Mouse (Mus musculus) MEL (cell line): ENCODE measurements around the gene Macrod2. TPM values are rescaled to one million over a fixed set of nuclear protein-coding genes. Genes with fewer than 3 reads are reported as not detected.

Experiments used
- DNase-seq: peaks from one replicate; pipeline ENCODE4 v3.0.0; 2011; ENCODE audit warnings: low read depth, low spot score
- H3K27ac ChIP-seq: 2 replicates; pipeline ENCODE4 v1.5.1; 2012; ENCODE audit warnings: low read depth, mild to moderate bottlenecking, control low read depth, low read length, moderate library complexity; ENCODE audit not compliant: control insufficient read depth
- H3K27me3 ChIP-seq, 2 experiments: fragments of 150-350 bp in 1 of 2; sonication (generic) in 1 of 2; 2 replicates each; pipeline ENCODE4 v1.6.1; 2012; ENCODE audit warnings: low read length in 2 of 2, mild to moderate bottlenecking in 2 of 2, improper control_type of control experiment in 1 of 2, moderate library complexity in 1 of 2; ENCODE audit not compliant: insufficient read depth in 2 of 2, control insufficient read depth in 1 of 2
- H3K36me3 ChIP-seq, 2 experiments: 2 replicates each; pipeline ENCODE4 v1.6.1; 2012 to 2014; ENCODE audit warnings: low read length in 2 of 2, improper control_type of control experiment in 1 of 2, inconsistent platforms in 1 of 2, mild to moderate bottlenecking in 1 of 2; ENCODE audit not compliant: insufficient read depth in 2 of 2, control insufficient read depth in 1 of 2
- H3K4me1 ChIP-seq, 2 experiments: fragments of 150-350 bp in 1 of 2; sonication (generic) in 1 of 2; 2 replicates each; pipeline ENCODE4 v1.6.1; 2012; ENCODE audit warnings: low read length in 2 of 2, improper control_type of control experiment in 1 of 2, mild to moderate bottlenecking in 1 of 2; ENCODE audit not compliant: insufficient read depth in 2 of 2, control insufficient read depth in 1 of 2
- H3K4me3 ChIP-seq, 2 experiments: fragments of 150-350 bp in 1 of 2; sonication (generic) in 1 of 2; 2 replicates each; pipeline ENCODE4 v1.5.1; 2012; ENCODE audit warnings: low read depth in 2 of 2, low read length in 2 of 2, mild to moderate bottlenecking in 2 of 2, moderate library complexity in 2 of 2, control low read depth in 1 of 2, improper control_type of control experiment in 1 of 2; ENCODE audit not compliant: control insufficient read depth in 1 of 2, insufficient read depth in 1 of 2
- H3K79me2 ChIP-seq: 2 replicates; pipeline ENCODE4 v1.6.1; 2012; ENCODE audit warnings: mild to moderate bottlenecking, low read length, moderate library complexity; ENCODE audit not compliant: control insufficient read depth, poor library complexity, insufficient read depth
- H3K9ac ChIP-seq: 2 replicates; pipeline ENCODE4 v1.6.1; 2012; ENCODE audit warnings: low read depth, mild to moderate bottlenecking, control low read depth, low read length, moderate library complexity; ENCODE audit not compliant: control insufficient read depth, poor library complexity, severe bottlenecking
- H3K9me3 ChIP-seq: fragments of 150-350 bp; sonication (generic); replicated peaks from 2 replicates; pipeline ENCODE4 v1.6.1; 2012; ENCODE audit warnings: mild to moderate bottlenecking, low read length, improper control_type of control experiment, moderate library complexity; ENCODE audit not compliant: insufficient read depth
- BHLHE40 ChIP-seq: IDR thresholded peaks from 2 replicates; pipeline ENCODE4 v1.6.1; 2012; ENCODE audit warnings: low read depth, mild to moderate bottlenecking, inconsistent platforms, low read length, improper control_type of control experiment, borderline replicate concordance
- CHD1 ChIP-seq: IDR thresholded peaks from 2 replicates; pipeline ENCODE4 v1.6.1; 2012; ENCODE audit warnings: low read depth, mild to moderate bottlenecking, inconsistent platforms, low read length, improper control_type of control experiment
- CHD2 ChIP-seq: IDR thresholded peaks from 2 replicates; pipeline ENCODE4 v1.6.1; 2011; ENCODE audit warnings: low read length, improper control_type of control experiment
- E2F4 ChIP-seq: IDR thresholded peaks from 2 replicates; pipeline ENCODE4 v1.6.1; 2011; ENCODE audit warnings: low read depth, low read length, improper control_type of control experiment, borderline replicate concordance
- EP300 ChIP-seq, 2 experiments: IDR thresholded peaks; 2 replicates each; pipeline ENCODE4 v1.6.1; 2011; ENCODE audit warnings: improper control_type of control experiment in 2 of 2, low read length in 2 of 2, low read depth in 1 of 2, mild to moderate bottlenecking in 1 of 2
- ETS1 ChIP-seq: IDR thresholded peaks from 2 replicates; pipeline ENCODE4 v1.6.1; 2012; ENCODE audit warnings: low read depth, mild to moderate bottlenecking, inconsistent platforms, low read length, improper control_type of control experiment, moderate library complexity
- JUND ChIP-seq: IDR thresholded peaks from 2 replicates; pipeline ENCODE4 v1.6.1; 2011; ENCODE audit warnings: low read depth, mild to moderate bottlenecking, improper control_type of control experiment, low read length
- KAT2A ChIP-seq: conservative IDR thresholded peaks from 2 replicates; pipeline ENCODE4 v1.6.1; 2012; ENCODE audit warnings: low read depth, low read length, improper control_type of control experiment, inconsistent platforms
- MAZ ChIP-seq: IDR thresholded peaks from 2 replicates; pipeline ENCODE4 v1.6.1; 2012; ENCODE audit warnings: low read depth, mild to moderate bottlenecking, inconsistent platforms, low read length, improper control_type of control experiment
- MEF2A ChIP-seq: IDR thresholded peaks from 2 replicates; pipeline ENCODE4 v1.6.1; 2014; ENCODE audit warnings: low read depth, mild to moderate bottlenecking, inconsistent platforms, low read length, improper control_type of control experiment; ENCODE audit not compliant: poor library complexity, insufficient replicate concordance, severe bottlenecking; ENCODE audit errors: extremely low read depth
- MXI1 ChIP-seq: IDR thresholded peaks from 2 replicates; pipeline ENCODE4 v1.6.1; 2011; ENCODE audit warnings: mild to moderate bottlenecking, low read depth, low read length, improper control_type of control experiment
- MYB ChIP-seq: IDR thresholded peaks from 2 replicates; pipeline ENCODE4 v1.6.1; 2011; ENCODE audit warnings: mild to moderate bottlenecking, low read depth, low read length, improper control_type of control experiment
- MYC ChIP-seq: IDR thresholded peaks from 2 replicates; pipeline ENCODE4 v1.6.1; 2011; ENCODE audit warnings: low read depth, mild to moderate bottlenecking, low read length, improper control_type of control experiment, moderate library complexity
- NRF1 ChIP-seq: IDR thresholded peaks from 2 replicates; pipeline ENCODE4 v1.6.1; 2014; ENCODE audit warnings: low read depth, mild to moderate bottlenecking, inconsistent platforms, low read length, improper control_type of control experiment, moderate library complexity; ENCODE audit not compliant: poor library complexity, insufficient read depth, severe bottlenecking
- POLR2A ChIP-seq, 2 experiments: IDR thresholded peaks; 2 replicates each; pipeline ENCODE4 v1.6.1; 2011 to 2012; ENCODE audit warnings: low read length in 2 of 2, mild to moderate bottlenecking in 2 of 2, control low read depth in 1 of 2, improper control_type of control experiment in 1 of 2, low read depth in 1 of 2, moderate library complexity in 1 of 2; ENCODE audit not compliant: control insufficient read depth in 1 of 2, insufficient read depth in 1 of 2, poor library complexity in 1 of 2
- POLR2AphosphoS2 ChIP-seq: IDR thresholded peaks from 2 replicates; pipeline ENCODE4 v1.6.1; 2011; ENCODE audit warnings: low read length, improper control_type of control experiment
- RAD21 ChIP-seq: IDR thresholded peaks from 2 replicates; pipeline ENCODE4 v1.6.1; 2011; ENCODE audit warnings: mild to moderate bottlenecking, low read depth, low read length, improper control_type of control experiment
- SIN3A ChIP-seq: IDR thresholded peaks from 2 replicates; pipeline ENCODE4 v1.6.1; 2012; ENCODE audit warnings: low read length, improper control_type of control experiment, inconsistent platforms
- ZC3H11A ChIP-seq: IDR thresholded peaks from 2 replicates; pipeline ENCODE4 v1.6.1; 2012; ENCODE audit warnings: low read depth, mild to moderate bottlenecking, inconsistent platforms, low read length, improper control_type of control experiment
- ZKSCAN1 ChIP-seq: IDR thresholded peaks from 2 replicates; pipeline ENCODE4 v1.6.1; 2012; ENCODE audit warnings: low read depth, mild to moderate bottlenecking, inconsistent platforms, low read length, improper control_type of control experiment, moderate library complexity
- ZNF384 ChIP-seq: IDR thresholded peaks from 2 replicates; pipeline ENCODE4 v1.6.1; 2012; ENCODE audit warnings: low read depth, mild to moderate bottlenecking, inconsistent platforms, low read length, improper control_type of control experiment
- polyA plus RNA-seq, 2 experiments: library from polyadenylated mRNA; stranded (reverse) in 1 of 2; unstranded in 1 of 2; fragments of >175 nt in 1 of 2; fragments of >200 nt in 1 of 2; gene quantifications; 2 replicates each; pipeline versions ENCODE4 v1.2.1 to v1.2.4; 2012; ENCODE audit warnings: low replicate concordance in 2 of 2, low read depth in 1 of 2; ENCODE audit not compliant: insufficient read length in 2 of 2, insufficient read depth in 1 of 2, missing spikeins in 1 of 2
- total RNA-seq: library from RNA; depleted of rRNA; stranded (reverse); fragments of 300-350 nt; gene quantifications from 2 replicates; pipeline ENCODE4 v1.2.3, GENCODE M21; 2012

The Macrod2 gene
- total and polyA plus RNA-seq, 3 experiments: not detected

- TF ChIP-seq MYB (peak; percentile 87), KAT2A (no peak), MEF2A (no peak), ZC3H11A (no peak), RAD21 (no peak), ZNF384 (no peak), ZKSCAN1 (no peak), E2F4 (no peak), MYC (no peak), SIN3A (peak; percentile 83), BHLHE40 (0 out of 2 replicates have a peak, but pooled peaks have one; percentile 41), POLR2AphosphoS2 (0 out of 2 replicates have a peak, but pooled peaks have one; percentile 36), JUND (0 out of 2 replicates have a peak, but pooled peaks have one; percentile 50), MAZ (no peak), MXI1 (no peak)
These were observed 2004.4 kb downstream of the Macrod2 start (continued) for GRCm38 (mm10) chr2:142399490-142399889.

GRCm38 (mm10) chr2:142400781-142401180 is 2005.7 kb downstream of the Macrod2 start:
- H3K27ac ChIP-seq: peak overlapping the region; percentile 76
- no peaks in the 10 kb centered on the region for H3K79me2 ChIP-seq
- H3K9me3 ChIP-seq: no peaks in the 10 kb centered on the region
- H3K4me3 ChIP-seq: no peak overlapping the region; a peak in 1 of 4 replicates
- H3K4me1 ChIP-seq: peaks cover 32 to 40% of the 10 kb centered on the region in 2 experiments
- H3K27me3 ChIP-seq: no peaks in the 10 kb centered on the region
- H3K36me3 ChIP-seq: peaks cover 0 to 39% of the 10 kb centered on the region in 2 experiments; a peak in 2 of 4 replicates
- no peak for DNase-seq
- peak overlapping the region; percentile 43 for H3K9ac ChIP-seq
- TF ChIP-seq POLR2A (IDR thresholded peaks at IDR 0.05; ENCODE audit: control insufficient read depth in 1 of 2, insufficient read depth in 1 of 2, low read depth in 1 of 2, low read length in 2 of 2, poor library complexity in 1 of 2) (no peak), CHD1 (no peak), CHD2 (no peak), SIN3A (no peak), EP300 (IDR thresholded peaks at IDR 0.05; ENCODE audit: low read depth in 1 of 2, low read length in 2 of 2) (0 out of 4 replicates have a peak, but pooled peaks of 1 of the 2 experiments have one; percentile 1), ETS1 (no peak), NRF1 (no peak)
- TF ChIP-seq, all 39 proteins: peak for 1
